Mouse (Mus musculus) splenic B cell, adult 2 months (primary cell): ENCODE results near the gene Robo1.

ENCODE experiments used
- DNase-seq: peaks from one replicate; pipeline ENCODE4 v3.0.0-alpha.2; 2011; ENCODE audit warnings: low read depth, low spot score
- H3K27me3 ChIP-seq: 2 replicates; pipeline ENCODE4 v1.6.1; 2012; ENCODE audit warnings: mild to moderate bottlenecking, low read length, moderate library complexity, mixed read lengths; ENCODE audit not compliant: control insufficient read depth, poor library complexity, insufficient read depth, severe bottlenecking
- H3K36me3 ChIP-seq: 2 replicates; pipeline ENCODE4 v1.6.1; 2012; ENCODE audit warnings: mild to moderate bottlenecking, low read length, moderate library complexity, mixed read lengths; ENCODE audit not compliant: control insufficient read depth, poor library complexity, insufficient read depth, severe bottlenecking

The Robo1 gene

GRCm38 (mm10) chr16:72765128-72765913, 457.2 kb downstream of the Robo1 start:
- no peak for DNase-seq
- H3K27me3 ChIP-seq, result no peaks in the 10 kb centered on the region
- no peaks in the 10 kb centered on the region for H3K36me3 ChIP-seq

- no peak for DNase-seq
- Histone ChIP-seq H3K27me3 (no peaks in the 10 kb centered on the region), H3K36me3 (no peaks in the 10 kb centered on the region)
These were observed 461.2 kb downstream of the Robo1 start for GRCm38 (mm10) chr16:72769214-72769834.

- no peak for DNase-seq
- no peaks in the 10 kb centered on the region for H3K36me3 ChIP-seq
- no peaks in the 10 kb centered on the region for H3K27me3 ChIP-seq
These were observed 464.2 kb downstream of the Robo1 start for GRCm38 (mm10) chr16:72772348-72772747.

- Histone ChIP-seq H3K36me3 (no peaks in the 10 kb centered on the region), H3K27me3 (no peaks in the 10 kb centered on the region)
- no peak for DNase-seq
These were observed 464.9 kb downstream of the Robo1 start for GRCm38 (mm10) chr16:72773034-72773433.

GRCm38 (mm10) chr16:72778520-72778919, 470.4 kb downstream of the Robo1 start:
- Histone ChIP-seq H3K36me3 (no peaks in the 10 kb centered on the region), H3K27me3 (no peaks in the 10 kb centered on the region)
- no peak for DNase-seq

- Histone ChIP-seq H3K27me3 (no peaks in the 10 kb centered on the region), H3K36me3 (no peaks in the 10 kb centered on the region)
- DNase-seq, result no peak
These were observed 474.1 kb downstream of the Robo1 start for GRCm38 (mm10) chr16:72782171-72782570.

- no peak for DNase-seq
- no peaks in the 10 kb centered on the region for H3K27me3 ChIP-seq
- no peaks in the 10 kb centered on the region for H3K36me3 ChIP-seq
These were observed 478.0 kb downstream of the Robo1 start for GRCm38 (mm10) chr16:72786079-72786478.

GRCm38 (mm10) chr16:72786636-72787035, 478.5 kb downstream of the Robo1 start:
- H3K36me3 ChIP-seq, result no peaks in the 10 kb centered on the region
- DNase-seq, result no peak
- H3K27me3 ChIP-seq, result no peaks in the 10 kb centered on the region

- DNase-seq, result no peak
- Histone ChIP-seq H3K36me3 (no peaks in the 10 kb centered on the region), H3K27me3 (no peaks in the 10 kb centered on the region)
These were observed 479.9 kb downstream of the Robo1 start for GRCm38 (mm10) chr16:72788017-72788416.

GRCm38 (mm10) chr16:72791181-72791705, 483.1 kb downstream of the Robo1 start:
- no peaks in the 10 kb centered on the region for H3K36me3 ChIP-seq
- no peaks in the 10 kb centered on the region for H3K27me3 ChIP-seq
- DNase-seq, result no peak

- Histone ChIP-seq H3K36me3 (no peaks in the 10 kb centered on the region), H3K27me3 (no peaks in the 10 kb centered on the region)
- no peak for DNase-seq
These were observed 486.7 kb downstream of the Robo1 start for GRCm38 (mm10) chr16:72794692-72795378.

GRCm38 (mm10) chr16:72795379-72795712, 487.2 kb downstream of the Robo1 start:
- no peaks in the 10 kb centered on the region for H3K27me3 ChIP-seq
- no peak for DNase-seq
- H3K36me3 ChIP-seq, result no peaks in the 10 kb centered on the region

- Histone ChIP-seq H3K27me3 (no peaks in the 10 kb centered on the region), H3K36me3 (no peaks in the 10 kb centered on the region)
- no peak for DNase-seq
These were observed 490.4 kb downstream of the Robo1 start for GRCm38 (mm10) chr16:72798405-72798949.

GRCm38 (mm10) chr16:72800121-72800749, 492.1 kb downstream of the Robo1 start:
- no peaks in the 10 kb centered on the region for H3K27me3 ChIP-seq
- no peaks in the 10 kb centered on the region for H3K36me3 ChIP-seq
- no peak for DNase-seq
